Mouse (Mus musculus): ENCODE measurements around the gene Gm20696.

- TF ChIP-seq POLR2A (IDR thresholded peaks at IDR 0.05; ENCODE audit: borderline replicate concordance, low read depth, low read length) (no peak), CTCF (IDR thresholded peaks at IDR 0.05; ENCODE audit: low read depth, low read length) (no peak)
Measured at GRCm38 (mm10) chr6:99220472-99220871, 446.1 kb downstream of the Gm20696 start.

All from bone marrow macrophage, adult 2 months (primary cell).